Mouse (Mus musculus) urinary bladder, postnatal 4 days (tissue): ENCODE measurements at regions not wholly inside any gene's neighbourhood (a gene's known extent, or its start where the extent isn't known, plus 50 kb on each side); places are given as distances from the start of the nearest gene placed in this dataset.

Experiments
- DNase-seq, 2 experiments: peaks; one replicate each; pipeline ENCODE4 v3.0.0; 2021 to 2022; ENCODE audit warnings: low spot score in 2 of 2

DNA sequence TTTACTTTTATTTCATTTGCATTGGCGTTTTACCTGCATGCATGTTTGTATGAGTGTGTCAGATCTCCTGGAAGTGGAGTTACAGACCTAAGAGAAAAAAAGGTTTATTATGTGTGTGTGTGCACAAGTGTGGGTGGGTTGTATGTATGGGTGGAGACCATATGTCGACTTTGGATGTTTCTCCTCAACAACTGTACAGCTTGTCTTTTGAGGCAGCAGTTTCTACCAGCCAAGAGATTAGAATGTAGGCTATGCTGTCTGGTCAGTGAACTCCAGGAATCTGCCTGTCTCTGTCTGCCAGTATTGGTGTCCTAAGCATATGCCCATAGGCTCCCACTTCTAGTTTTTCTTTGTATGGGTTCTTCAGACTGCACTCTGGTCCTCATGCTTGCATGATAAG, 192.3 kb upstream of the Slc30a5 start:
- DNase-seq = no peak

GRCm38 (mm10) chr13:101024971-101025370, 191.7 kb upstream of the Slc30a5 start:
- DNase-seq = no peak

DNA sequence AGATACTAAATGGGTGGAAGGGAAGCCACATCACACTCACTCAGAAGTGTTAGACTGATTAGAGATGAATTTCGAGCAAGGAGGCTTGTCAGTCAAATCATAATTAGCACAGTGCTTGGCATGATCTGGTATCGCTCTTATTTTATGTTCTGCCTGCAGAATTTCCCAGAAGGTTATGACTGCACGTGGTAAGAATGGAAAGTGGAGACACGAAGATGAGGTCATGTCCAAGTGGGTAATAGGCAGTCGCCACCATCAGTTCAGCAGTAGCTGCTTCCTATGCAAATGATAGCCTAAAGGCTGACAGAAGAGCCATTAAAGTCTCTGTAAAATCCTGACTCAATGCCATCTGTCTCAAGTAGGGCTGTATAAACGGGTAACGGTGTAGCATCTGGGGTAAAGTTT, 186.0 kb upstream of the Slc30a5 start:
- DNase-seq = no peak

- no peak for DNase-seq
Measured at GRCm38 (mm10) chr13:101017041-101017440, 183.8 kb upstream of the Slc30a5 start.

GRCm38 (mm10) chr13:101016181-101016580, 183.0 kb upstream of the Slc30a5 start:
- no peak for DNase-seq

GRCm38 (mm10) chr13:101015435-101015834, 182.2 kb upstream of the Slc30a5 start:
- no peak for DNase-seq

GRCm38 (mm10) chr13:101013604-101014003, 180.4 kb upstream of the Slc30a5 start:
- DNase-seq = no peak

DNA sequence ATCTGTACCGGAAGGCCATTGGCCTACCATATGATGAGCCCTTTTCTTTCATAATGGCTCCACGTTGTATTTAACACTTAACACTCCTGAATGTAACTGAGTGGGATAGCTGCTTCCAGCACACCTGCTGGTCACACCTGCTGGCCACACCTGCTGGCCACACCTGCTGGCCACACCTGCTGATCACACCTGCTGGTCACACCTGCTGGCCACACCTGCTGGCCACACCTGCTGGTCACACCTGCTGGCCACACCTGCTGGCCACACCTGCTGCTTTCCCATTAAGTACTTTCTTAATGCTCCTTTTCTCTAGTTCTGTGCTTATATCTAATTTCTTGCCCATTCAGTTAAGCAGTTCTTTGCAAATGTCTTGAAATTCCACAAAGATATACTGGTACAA, 157.4 kb upstream of the Slc30a5 start:
- DNase-seq = no peak

DNA sequence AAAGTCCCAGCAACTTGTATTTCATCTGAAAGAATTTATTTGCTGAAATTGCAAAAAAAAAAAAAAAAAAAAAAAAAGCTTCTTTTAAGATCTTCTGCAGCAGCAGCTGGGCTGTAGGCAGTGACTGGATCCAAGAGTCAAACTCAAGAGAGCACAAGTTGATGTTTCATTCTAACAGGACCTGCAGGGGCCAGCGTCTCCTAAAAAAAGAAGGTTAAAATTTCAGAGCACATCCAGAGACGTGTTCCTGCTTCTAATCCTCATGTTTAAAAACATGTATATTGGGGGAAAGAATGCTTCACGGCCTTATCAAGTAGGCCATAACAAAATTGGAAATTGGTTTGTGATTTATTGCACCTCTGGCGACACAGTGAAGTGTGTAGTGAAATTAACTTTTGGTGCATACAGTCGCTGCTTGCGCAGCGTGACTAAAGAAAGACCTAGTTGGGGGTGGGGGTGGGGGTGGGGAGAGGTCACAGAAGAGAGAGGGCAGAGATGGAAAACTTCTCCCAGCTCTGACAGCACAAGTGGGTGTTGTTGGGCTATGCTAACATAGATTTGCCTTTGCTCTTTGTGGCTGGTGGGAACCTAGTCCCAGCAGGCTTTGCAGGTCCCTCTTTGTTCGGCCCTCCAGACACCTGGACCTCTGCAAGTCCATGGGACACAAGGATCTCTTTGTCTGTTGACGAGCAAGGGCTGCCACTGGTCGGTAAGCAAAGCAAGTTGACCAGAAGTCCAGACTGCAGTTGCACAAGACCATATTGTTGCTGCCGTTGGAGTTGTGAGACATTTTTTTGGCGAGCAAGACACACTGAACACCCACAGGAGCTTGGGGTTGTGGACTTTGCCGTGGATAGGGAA, 155.7 kb upstream of the Slc30a5 start:
- no peak for DNase-seq

DNA sequence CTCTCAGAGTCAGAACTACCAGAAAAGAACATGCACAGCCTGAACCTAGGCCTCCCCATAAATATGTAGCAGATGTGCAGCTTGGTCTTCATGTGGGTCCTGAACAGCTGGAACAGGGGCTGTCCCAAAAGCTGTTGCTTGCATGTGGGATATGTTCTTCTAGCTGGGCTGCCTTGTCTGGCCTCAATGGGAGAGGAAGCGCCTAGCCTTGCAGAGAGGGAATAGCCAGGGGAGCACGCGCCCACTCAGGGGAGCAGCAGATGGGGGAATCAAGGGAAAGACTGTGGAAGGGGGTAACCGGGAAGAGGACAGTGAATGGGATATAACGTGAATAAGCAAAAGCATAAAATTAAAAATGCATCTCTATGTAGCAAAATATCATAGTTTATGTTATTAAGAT, 154.9 kb upstream of the Slc30a5 start:
- no peak for DNase-seq

- DNase-seq = no peak
Measured at GRCm38 (mm10) chr13:100975741-100976140, 142.5 kb upstream of the Slc30a5 start.

GRCm38 (mm10) chr13:100971080-100972017, 138.1 kb upstream of the Slc30a5 start:
- no peak for DNase-seq

DNA sequence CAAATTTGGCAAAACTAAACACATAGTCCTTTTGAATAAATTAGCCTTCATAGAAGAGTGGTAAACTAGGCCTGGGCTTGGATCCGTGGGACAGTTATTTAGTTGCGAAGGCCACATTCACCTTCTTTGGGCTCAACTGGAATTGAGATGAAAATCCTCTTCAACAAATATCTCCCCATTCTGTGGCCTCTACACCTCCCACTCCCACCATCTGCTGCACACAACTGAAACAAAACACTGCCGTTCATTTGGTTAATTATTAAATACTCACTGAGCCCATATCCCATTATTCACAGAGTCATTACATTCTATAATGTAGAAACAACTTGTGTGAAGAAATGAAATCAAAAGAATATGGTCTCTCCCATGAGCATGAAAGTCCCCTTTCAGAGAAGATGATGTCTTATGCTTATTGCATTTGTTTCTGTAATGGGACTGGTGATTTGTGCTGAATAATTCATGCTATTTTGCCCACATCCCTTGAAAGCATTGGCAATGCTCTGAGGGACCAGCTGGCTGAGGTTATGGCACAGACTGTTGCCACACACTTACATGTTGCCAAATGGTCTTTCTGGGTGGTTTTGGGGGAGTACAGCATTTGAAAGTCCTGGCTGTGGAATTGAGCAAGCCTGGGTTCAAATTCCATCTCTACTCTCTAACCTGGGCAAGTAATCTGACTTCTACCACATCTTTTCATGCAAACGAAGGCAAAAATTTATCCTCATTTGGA, 129.7 kb upstream of the Slc30a5 start:
- DNase-seq = no peak

GRCm38 (mm10) chr13:100954598-100955251, 121.5 kb upstream of the Slc30a5 start:
- DNase-seq = no peak

GRCm38 (mm10) chr13:100954106-100954505, 120.9 kb upstream of the Slc30a5 start:
- DNase-seq = no peak

DNA sequence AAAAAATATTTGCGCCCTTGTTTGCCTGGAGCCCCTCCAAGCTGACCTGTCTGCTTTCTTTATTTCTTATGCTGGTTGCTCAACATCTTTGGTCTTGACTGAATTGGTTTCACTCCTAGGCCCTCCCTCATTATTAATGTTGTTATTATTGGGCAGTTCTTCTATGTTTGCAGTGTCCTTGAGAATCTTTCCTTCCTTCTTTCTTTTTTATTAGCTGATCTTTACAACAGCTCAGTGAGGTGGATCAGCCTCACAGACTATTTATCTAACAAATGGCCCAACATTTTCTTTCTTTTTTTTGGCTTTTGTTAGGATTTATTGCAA, 117.9 kb upstream of the Slc30a5 start:
- no peak for DNase-seq

GRCm38 (mm10) chr13:100950348-100951184, 117.3 kb upstream of the Slc30a5 start:
- no peak for DNase-seq

GRCm38 (mm10) chr13:100943206-100943848, 110.1 kb upstream of the Slc30a5 start:
- no peak for DNase-seq

DNA sequence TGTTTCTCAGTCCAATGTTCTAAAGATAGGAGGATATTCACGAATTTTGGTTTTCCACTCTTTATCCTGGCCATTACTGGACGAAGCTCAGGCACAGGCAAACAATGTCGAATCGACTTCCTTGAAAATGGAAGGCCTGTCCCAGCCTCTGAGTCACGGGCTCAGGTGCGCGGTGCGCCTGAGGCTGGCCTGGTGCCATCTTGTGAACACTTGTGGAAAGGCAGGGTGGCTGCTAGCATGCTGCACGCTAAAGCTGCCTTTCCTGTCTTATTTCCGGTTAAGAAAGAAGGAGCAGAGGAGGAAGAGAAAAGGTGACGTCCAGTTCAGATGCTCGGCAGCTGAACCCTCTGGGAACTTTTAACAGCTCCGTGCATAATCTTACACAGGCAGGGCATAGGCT, 107.6 kb upstream of the Slc30a5 start:
- no peak for DNase-seq

- DNase-seq = no peak
Measured at GRCm38 (mm10) chr13:100939677-100940076, 106.5 kb upstream of the Slc30a5 start.
